Mouse (Mus musculus): ENCODE measurements around the gene Tmem51. TPM values are rescaled to one million over a fixed set of nuclear protein-coding genes. Genes with fewer than 3 reads are reported as not detected.

Gene Tmem51
- total and polyA plus RNA-seq, 3 experiments = not detected

GRCm38 (mm10) chr4:142080487-142080767 lies 3.7 kb downstream of the Tmem51 start:
- no peak for DNase-seq (ENCODE audit: low read depth, low spot score)
- Histone ChIP-seq H3K36me3 (ENCODE audit: control insufficient read depth in 1 of 2, insufficient read depth in 2 of 2, low read length in 2 of 2) (no peaks in the 10 kb centered on the region), H3K27me3 (ENCODE audit: control insufficient read depth in 1 of 2, insufficient read depth in 2 of 2, low read length in 2 of 2) (no peaks in the 10 kb centered on the region), H3K4me1 (ENCODE audit: control insufficient read depth in 1 of 2, insufficient read depth in 2 of 2, low read length in 2 of 2) (no peaks in the 10 kb centered on the region), H3K9ac (ENCODE audit: control insufficient read depth, low read depth, low read length, poor library complexity, severe bottlenecking) (no peak overlapping the region), H3K4me3 (ENCODE audit: control insufficient read depth in 1 of 2, insufficient read depth in 1 of 2, low read depth in 2 of 2, low read length in 2 of 2) (no peak overlapping the region), H3K79me2 (ENCODE audit: control insufficient read depth, insufficient read depth, low read length, poor library complexity) (no peaks in the 10 kb centered on the region), H3K9me3 (replicated peaks; ENCODE audit: insufficient read depth, low read length) (no peaks in the 10 kb centered on the region), H3K27ac (ENCODE audit: control insufficient read depth, low read depth, low read length) (no peak overlapping the region)
- TF ChIP-seq KAT2A (conservative IDR thresholded peaks at IDR 0.05; ENCODE audit: low read depth, low read length) (no peak), HCFC1 (IDR thresholded peaks at IDR 0.05; ENCODE audit: low read depth, low read length) (no peak), EP300 (IDR thresholded peaks at IDR 0.05; ENCODE audit: low read depth in 1 of 2, low read length in 2 of 2) (no peak)

GRCm38 (mm10) chr4:142079629-142080486 lies 4.2 kb downstream of the Tmem51 start:
- Histone ChIP-seq H3K27me3 (ENCODE audit: control insufficient read depth in 1 of 2, insufficient read depth in 2 of 2, low read length in 2 of 2) (no peaks in the 10 kb centered on the region), H3K36me3 (ENCODE audit: control insufficient read depth in 1 of 2, insufficient read depth in 2 of 2, low read length in 2 of 2) (no peaks in the 10 kb centered on the region), H3K4me3 (ENCODE audit: control insufficient read depth in 1 of 2, insufficient read depth in 1 of 2, low read depth in 2 of 2, low read length in 2 of 2) (no peak overlapping the region), H3K27ac (ENCODE audit: control insufficient read depth, low read depth, low read length) (no peak overlapping the region), H3K79me2 (ENCODE audit: control insufficient read depth, insufficient read depth, low read length, poor library complexity) (no peaks in the 10 kb centered on the region), H3K4me1 (ENCODE audit: control insufficient read depth in 1 of 2, insufficient read depth in 2 of 2, low read length in 2 of 2) (no peaks in the 10 kb centered on the region), H3K9me3 (replicated peaks; ENCODE audit: insufficient read depth, low read length) (no peaks in the 10 kb centered on the region), H3K9ac (ENCODE audit: control insufficient read depth, low read depth, low read length, poor library complexity, severe bottlenecking) (no peak overlapping the region)
- no peak for DNase-seq (ENCODE audit: low read depth, low spot score)
- TF ChIP-seq MXI1 (IDR thresholded peaks at IDR 0.05; ENCODE audit: low read depth, low read length) (no peak), ETS1 (IDR thresholded peaks at IDR 0.05; ENCODE audit: low read depth, low read length) (no peak), CHD2 (IDR thresholded peaks at IDR 0.05; ENCODE audit: low read length) (no peak), KAT2A (conservative IDR thresholded peaks at IDR 0.05; ENCODE audit: low read depth, low read length) (no peak), MYC (IDR thresholded peaks at IDR 0.05; ENCODE audit: low read depth, low read length) (no peak)

GRCm38 (mm10) chr4:142077572-142078271 lies 6.4 kb downstream of the Tmem51 start:
- Histone ChIP-seq H3K27ac (ENCODE audit: control insufficient read depth, low read depth, low read length) (no peak overlapping the region), H3K36me3 (ENCODE audit: control insufficient read depth in 1 of 2, insufficient read depth in 2 of 2, low read length in 2 of 2) (no peaks in the 10 kb centered on the region), H3K9ac (ENCODE audit: control insufficient read depth, low read depth, low read length, poor library complexity, severe bottlenecking) (no peak overlapping the region), H3K9me3 (replicated peaks; ENCODE audit: insufficient read depth, low read length) (no peaks in the 10 kb centered on the region), H3K4me1 (ENCODE audit: control insufficient read depth in 1 of 2, insufficient read depth in 2 of 2, low read length in 2 of 2) (no peaks in the 10 kb centered on the region), H3K27me3 (ENCODE audit: control insufficient read depth in 1 of 2, insufficient read depth in 2 of 2, low read length in 2 of 2) (no peaks in the 10 kb centered on the region), H3K4me3 (ENCODE audit: control insufficient read depth in 1 of 2, insufficient read depth in 1 of 2, low read depth in 2 of 2, low read length in 2 of 2) (no peak overlapping the region), H3K79me2 (ENCODE audit: control insufficient read depth, insufficient read depth, low read length, poor library complexity) (no peaks in the 10 kb centered on the region)
- TF ChIP-seq JUND (IDR thresholded peaks at IDR 0.05; ENCODE audit: low read depth, low read length) (no peak), TBP (IDR thresholded peaks at IDR 0.05; ENCODE audit: low read depth, low read length) (no peak), POLR2A (IDR thresholded peaks at IDR 0.05; ENCODE audit: control insufficient read depth in 1 of 2, insufficient read depth in 1 of 2, low read depth in 1 of 2, low read length in 2 of 2, poor library complexity in 1 of 2) (no peak), TAL1 (IDR thresholded peaks at IDR 0.05; ENCODE audit: low read length) (no peak), E2F4 (IDR thresholded peaks at IDR 0.05; ENCODE audit: borderline replicate concordance, low read depth, low read length) (no peak), NELFE (IDR thresholded peaks at IDR 0.05; ENCODE audit: low read depth, low read length) (no peak), POLR2AphosphoS5 (IDR thresholded peaks at IDR 0.05; ENCODE audit: borderline replicate concordance, low read depth, low read length) (no peak), GATA1 (IDR thresholded peaks at IDR 0.05; ENCODE audit: low read depth, low read length) (no peak), BHLHE40 (IDR thresholded peaks at IDR 0.05; ENCODE audit: borderline replicate concordance, low read depth, low read length) (no peak), MAFK (IDR thresholded peaks at IDR 0.05; ENCODE audit: borderline replicate concordance, low read depth, low read length) (no peak), MAX (IDR thresholded peaks at IDR 0.05; ENCODE audit: low read length) (no peak), MEF2A (IDR thresholded peaks at IDR 0.05; ENCODE audit: extremely low read depth, insufficient replicate concordance, low read depth, low read length, poor library complexity, severe bottlenecking) (no peak), HCFC1 (IDR thresholded peaks at IDR 0.05; ENCODE audit: low read depth, low read length) (no peak), UBTF (IDR thresholded peaks at IDR 0.05; ENCODE audit: borderline replicate concordance, insufficient read depth, low read depth, low read length) (no peak), CHD1 (IDR thresholded peaks at IDR 0.05; ENCODE audit: low read depth, low read length) (no peak), ZNF384 (IDR thresholded peaks at IDR 0.05; ENCODE audit: low read depth, low read length) (no peak)
- DNase-seq (ENCODE audit: low read depth, low spot score) = no peak

All from MEL (cell line).